Mouse (Mus musculus) C2C12 (cell line): ENCODE measurements around the gene Trim3. TPM values are rescaled to one million over a fixed set of nuclear protein-coding genes. Genes with fewer than 3 reads are reported as not detected.

Experiments used
- H3K27me3 ChIP-seq: one replicate; pipeline ENCODE4 v1.6.1; 2011; ENCODE audit not compliant: control insufficient read depth, insufficient read depth, insufficient read length
- H3K36me3 ChIP-seq: one replicate; pipeline ENCODE4 v1.6.1; 2011; ENCODE audit not compliant: control insufficient read depth, insufficient read depth
- H3K4me3 ChIP-seq: one replicate; pipeline ENCODE4 v1.5.1; 2011; ENCODE audit warnings: mild to moderate bottlenecking, control low read depth; ENCODE audit not compliant: poor library complexity, insufficient read depth, severe bottlenecking
- H3K79me2 ChIP-seq: one replicate; pipeline ENCODE4 v1.6.1; 2011; ENCODE audit not compliant: control insufficient read depth, insufficient read depth
- H3K79me3 ChIP-seq: one replicate; pipeline ENCODE4 v1.6.1; 2011; ENCODE audit warnings: low read depth, control low read depth
- H3ac ChIP-seq: one replicate; pipeline ENCODE3; 2011; ENCODE audit warnings: low read depth; ENCODE audit not compliant: control insufficient read depth, insufficient read length
- CEBPB ChIP-seq: IDR thresholded peaks from one replicate; pipeline ENCODE4 v1.6.1; 2011; ENCODE audit warnings: low read depth, mild to moderate bottlenecking, control low read depth, moderate library complexity
- CTCF ChIP-seq: IDR thresholded peaks from one replicate; pipeline ENCODE4 v1.5.1; 2011; ENCODE audit not compliant: control insufficient read depth, insufficient read depth, insufficient read length
- FOSL1 ChIP-seq: IDR thresholded peaks from one replicate; pipeline ENCODE4 v1.8.0; 2011; ENCODE audit warnings: mild to moderate bottlenecking, low read length; ENCODE audit not compliant: poor library complexity, insufficient read depth, severe bottlenecking
- MAX ChIP-seq: IDR thresholded peaks from one replicate; pipeline ENCODE4 v1.6.1; 2011; ENCODE audit warnings: mild to moderate bottlenecking, control low read depth
- MYOD1 ChIP-seq: IDR thresholded peaks from one replicate; pipeline ENCODE4 v1.6.1; 2011; ENCODE audit warnings: low read depth; ENCODE audit not compliant: control insufficient read depth, insufficient read length
- MYOG ChIP-seq: IDR thresholded peaks from one replicate; pipeline ENCODE4 v1.6.1; 2011; ENCODE audit not compliant: control insufficient read depth, insufficient read length; ENCODE audit errors: extremely low read depth
- USF1 ChIP-seq: IDR thresholded peaks from one replicate; pipeline ENCODE4 v1.6.1; 2011; ENCODE audit warnings: low read depth, mild to moderate bottlenecking, control low read depth, moderate library complexity
- polyA plus RNA-seq: library from polyadenylated mRNA; unstranded; fragments of >200 nt; fragmentation: generic; extraction: Trizol; gene quantifications from one replicate; pipeline ENCODE4 v1.2.1, GENCODE M21; 2012; ENCODE audit warnings: missing spikeins

Trim3 gene
- polyA plus RNA-seq, 1 experiment, result 44.4 TPM

DNA sequence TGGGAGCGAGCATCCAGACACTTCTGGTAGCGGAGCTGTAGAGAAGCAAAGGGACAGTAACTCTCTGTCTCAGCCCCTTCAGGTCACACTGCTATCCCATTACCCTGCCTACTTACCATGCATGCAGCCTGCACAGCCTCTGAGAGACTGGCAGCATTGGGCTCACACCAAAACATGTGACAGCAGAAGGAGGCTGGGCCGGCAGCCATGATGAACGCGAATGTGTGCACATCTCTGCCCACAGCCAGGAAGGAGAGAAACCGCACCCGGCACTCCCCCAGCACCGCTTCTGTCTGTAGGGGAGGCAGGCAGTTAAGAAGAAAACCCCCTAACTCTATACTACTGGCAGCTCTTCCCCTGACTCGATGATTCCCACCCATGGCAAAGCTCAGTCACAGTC, 74.4 kb downstream of the Trim3 start:
- Histone ChIP-seq H3K36me3 (peaks cover 9% of the 10 kb centered on the region), H3K79me3 (no peaks in the 10 kb centered on the region), H3ac (no peak overlapping the region), H3K4me3 (no peak overlapping the region), H3K27me3 (no peaks in the 10 kb centered on the region), H3K79me2 (no peaks in the 10 kb centered on the region)
- TF ChIP-seq MYOD1 (no peak), MYOG (no peak), MAX (no peak), CTCF (no peak), FOSL1 (no peak), USF1 (no peak), CEBPB (no peak)

DNA sequence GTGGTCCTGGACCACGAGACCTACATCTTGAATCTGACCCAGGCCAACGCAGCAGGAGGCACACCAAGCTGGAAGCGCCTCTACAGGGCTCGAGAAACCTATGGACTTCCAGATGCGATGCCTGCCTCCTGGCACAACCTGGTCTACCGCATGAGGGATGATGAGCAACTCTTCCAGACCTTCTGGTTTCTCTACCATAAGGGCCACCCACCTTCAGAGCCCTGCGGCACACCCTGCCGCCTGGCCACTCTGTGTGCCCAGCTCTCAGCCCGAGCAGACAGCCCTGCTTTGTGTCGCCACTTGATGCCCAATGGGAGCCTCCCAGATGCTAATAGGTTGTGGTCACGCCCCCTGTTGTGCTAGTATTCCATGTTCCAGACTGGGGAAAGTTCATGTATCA, 75.7 kb downstream of the Trim3 start:
- Histone ChIP-seq H3K36me3 (peaks cover 9% of the 10 kb centered on the region), H3K4me3 (no peak overlapping the region), H3ac (no peak overlapping the region), H3K79me2 (no peaks in the 10 kb centered on the region), H3K79me3 (no peaks in the 10 kb centered on the region), H3K27me3 (no peaks in the 10 kb centered on the region)
- TF ChIP-seq MYOD1 (no peak), USF1 (no peak), MYOG (no peak), FOSL1 (no peak), CTCF (no peak), CEBPB (no peak), MAX (no peak)

DNA sequence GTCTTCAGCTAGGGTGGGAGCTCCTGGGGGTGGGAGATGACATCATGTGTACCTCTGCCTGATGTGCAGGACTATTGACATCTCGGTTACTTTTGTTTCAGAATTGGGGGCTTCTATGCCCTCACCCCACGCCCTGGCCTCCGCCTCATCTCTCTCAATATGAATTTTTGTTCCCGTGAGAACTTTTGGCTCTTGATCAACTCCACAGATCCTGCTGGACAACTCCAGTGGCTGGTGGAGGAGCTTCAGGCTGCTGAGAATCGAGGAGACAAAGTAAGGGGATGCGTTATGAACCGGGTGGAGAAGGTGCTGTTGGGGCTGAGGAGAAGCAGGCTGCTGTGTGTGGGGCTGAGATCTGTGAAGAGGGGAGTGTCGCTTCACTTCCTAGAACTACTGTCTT, 77.0 kb downstream of the Trim3 start:
- H3K4me3 ChIP-seq, result no peak overlapping the region
- H3K36me3 ChIP-seq, result peaks cover 9% of the 10 kb centered on the region
- TF ChIP-seq MYOD1 (no peak), USF1 (no peak)
- H3K79me2 ChIP-seq, result no peaks in the 10 kb centered on the region
- H3ac ChIP-seq, result no peak overlapping the region
- H3K27me3 ChIP-seq, result no peaks in the 10 kb centered on the region
- H3K79me3 ChIP-seq, result no peaks in the 10 kb centered on the region

DNA sequence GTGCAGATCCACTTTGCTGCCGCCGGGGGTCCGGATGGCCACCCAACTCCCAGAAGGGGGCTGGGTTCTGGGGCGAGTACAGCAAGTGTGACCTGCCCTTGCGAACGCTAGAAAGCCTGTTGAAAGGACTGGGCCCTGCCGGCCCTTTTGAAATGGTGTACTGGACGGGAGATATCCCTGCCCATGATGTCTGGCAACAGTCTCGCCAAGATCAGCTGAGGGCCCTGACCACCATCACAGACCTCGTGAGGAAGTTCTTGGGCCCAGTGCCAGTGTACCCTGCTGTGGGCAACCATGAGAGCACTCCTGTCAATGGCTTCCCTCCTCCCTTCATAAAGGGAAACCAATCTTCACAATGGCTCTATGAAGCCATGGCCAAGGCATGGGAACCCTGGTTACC, 77.8 kb downstream of the Trim3 start:
- Histone ChIP-seq H3K79me2 (no peaks in the 10 kb centered on the region), H3K79me3 (no peaks in the 10 kb centered on the region), H3K4me3 (no peak overlapping the region), H3K27me3 (no peaks in the 10 kb centered on the region), H3K36me3 (peaks cover 9% of the 10 kb centered on the region), H3ac (no peak overlapping the region)
- TF ChIP-seq CEBPB (no peak), USF1 (no peak), MYOD1 (no peak), CTCF (no peak), MAX (no peak), MYOG (no peak), FOSL1 (no peak)

Other genes with a start within 250 kb of the Trim3 start
- gene Fam160a2, start 233.5 kb downstream of the Trim3 start, polyA plus RNA-seq, result 16.0 TPM
- gene Cnga4, start 229.0 kb downstream of the Trim3 start, polyA plus RNA-seq, result not detected
- not detected for gene Cckbr, start 207.8 kb downstream of the Trim3 start, polyA plus RNA-seq
- 83.7 TPM for gene Cavin3, start 151.3 kb downstream of the Trim3 start, polyA plus RNA-seq
- gene Smpd1, start 79.2 kb downstream of the Trim3 start, polyA plus RNA-seq, result 27.9 TPM
- gene Apbb1, start 51.9 kb downstream of the Trim3 start, polyA plus RNA-seq, result 22.4 TPM
- 0.22 TPM for gene Hpx, start 33.4 kb downstream of the Trim3 start, polyA plus RNA-seq
- gene Timm10b, start 6.5 kb upstream of the Trim3 start, polyA plus RNA-seq, result 203 TPM
- 68.2 TPM for gene Arfip2, start 6.8 kb upstream of the Trim3 start, polyA plus RNA-seq
- 56.8 TPM for gene Gm45799, start 7.0 kb upstream of the Trim3 start, polyA plus RNA-seq
- gene Dnhd1, start 17.3 kb upstream of the Trim3 start, polyA plus RNA-seq, result 0.35 TPM
- 375 TPM for gene Ilk, start 103.0 kb upstream of the Trim3 start, polyA plus RNA-seq
- 35.8 TPM for gene Rrp8, start 103.8 kb upstream of the Trim3 start, polyA plus RNA-seq
- gene Taf10, start 110.8 kb upstream of the Trim3 start, polyA plus RNA-seq, result 327 TPM
- 41.6 TPM for gene Tpp1, start 118.7 kb upstream of the Trim3 start, polyA plus RNA-seq
- 1.8 TPM for gene Dchs1, start 154.1 kb upstream of the Trim3 start, polyA plus RNA-seq
- gene Mrpl17, start 177.5 kb upstream of the Trim3 start, polyA plus RNA-seq, result 554 TPM